Comparison of ENCODE assay signal across 9 mouse cellular contexts in the genomic region with DNA sequence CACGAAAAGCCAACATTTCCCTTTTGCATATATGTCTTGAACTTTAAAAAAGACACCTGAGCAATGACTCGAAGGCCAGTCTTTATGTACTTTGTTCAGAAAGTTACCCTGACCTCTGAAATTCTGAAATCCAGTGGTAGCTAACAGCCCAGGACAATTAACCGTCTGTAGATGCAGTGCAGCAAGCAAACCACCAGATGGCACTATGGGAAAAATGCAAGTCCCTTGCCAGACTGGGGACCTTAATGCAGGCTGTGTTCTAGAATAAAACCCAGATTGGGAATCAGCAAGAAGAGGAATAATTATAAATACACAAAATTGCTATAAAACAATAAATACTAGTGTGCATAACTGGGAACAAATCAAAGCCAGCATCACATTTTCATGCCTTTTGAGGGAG. TPM values are rescaled to one million over a fixed set of nuclear protein-coding genes. Genes with fewer than 3 reads are reported as not detected.
DNase-seq lines count a peak whose midpoint lies in the region; ATAC-seq and TF ChIP-seq lines count a peak whose summit lies in the region.
"Had no signal": no experiment of that assay in that cellular context is flagged by ENCODE, and none has a peak within 500 bp of the region (broad histone marks: within the 10 kb centered on the region; RNA-seq: fewer than 3 reads in every experiment).

No protein-coding gene starts in this region.

- peak; percentile 94 for DNase-seq in heart, adult 11 months
- DNase-seq in MN1 (ENCODE audit: low spot score): peak; percentile 69
- peak; percentile 81 for DNase-seq in cerebellum, adult 9-10 months
- DNase-seq in gastrocnemius, postnatal 4 days (ENCODE audit: low spot score in 2 of 2): peak; percentile 53 to 67
- DNase-seq in layer of hippocampus, adult 2 months (ENCODE audit: low spot score in 2 of 2): peak; percentile 66 to 76
- peak; percentile 74 for DNase-seq in lung, postnatal 25 days (ENCODE audit: low spot score)
- DNase-seq in spleen, adult 12 weeks (ENCODE audit: low spot score): peak; percentile 15

- H3K4me3 ChIP-seq in heart, embryonic 12.5 days: no peak overlapping the region
- no peak overlapping the region for H3K4me3 ChIP-seq in layer of hippocampus, adult 2 months

- ATAC-seq in heart, embryonic 12.5 days (ENCODE audit: insufficient number of reproducible peaks, low FRiP score): no peak

- peaks cover 8% of the 10 kb centered on the region; the same call in 1 of the 2 replicates for H3K4me1 ChIP-seq in heart, embryonic 12.5 days (replicated peaks)

- H3K27me3 ChIP-seq in heart, embryonic 12.5 days (replicated peaks): no peaks in the 10 kb centered on the region

- 29% methylated on average over 3 of the region's 3 CpGs for WGBS in heart, embryonic 12.5 days

- H3K27ac ChIP-seq in heart, embryonic 12.5 days (ENCODE audit: poor library complexity, severe bottlenecking): no peak overlapping the region
- peak overlapping the region; percentile 68; the same call in 1 of the 2 replicates for H3K27ac ChIP-seq in layer of hippocampus, adult 2 months
- H3K27ac ChIP-seq: macrophage had no signal

- peak; percentile 95 for TF ChIP-seq CTCF in layer of hippocampus, adult 2 months (conservative IDR thresholded peaks at IDR 0.05)

- H3K4me2 ChIP-seq in heart, embryonic 12.5 days: no peak overlapping the region

- H3K9me3 ChIP-seq in heart, embryonic 12.5 days (replicated peaks): no peaks in the 10 kb centered on the region

- no peak overlapping the region for H3K9ac ChIP-seq in heart, embryonic 12.5 days

- peaks cover 51% of the 10 kb centered on the region for H3K36me3 ChIP-seq in heart, embryonic 12.5 days

RNA-seq across cellular contexts. Expression of a gene that starts 58.3 kb away (rescaled TPM):
- 0.92 and 1.1 TPM in 2 replicates for polyA plus RNA-seq in heart, embryonic 12.5 days (2016; fragmentation: Nextera tagmentation; extraction: Ambion mirVana)
- total RNA-seq in gastrocnemius, postnatal 4 days (2021): 10 to 100 TPM; 29.4 to 34.7 TPM
- 10 to 100 TPM; 11.4 to 12.0 TPM for total RNA-seq in layer of hippocampus, adult 2 months (2021)
- polyA plus RNA-seq: macrophage had no signal

Comparison
In these comparisons a context has a peak if more than half of its experiments do, and no peak if none do; other contexts are left out.
1. DNase-seq: peak in every context shown above with its lines; median percentile 94 in heart, adult 11 months; 81 in cerebellum, adult 9-10 months; 74 in lung, postnatal 25 days; 71 in layer of hippocampus, adult 2 months; 69 in MN1; 60 in gastrocnemius, postnatal 4 days; 15 in spleen, adult 12 weeks.